Mouse (Mus musculus) thymus, postnatal 10 days (tissue): ENCODE measurements at regions not wholly inside any gene's neighbourhood (a gene's known extent, or its start where the extent isn't known, plus 50 kb on each side); places are given as distances from the start of the nearest gene placed in this dataset.
A peak's percentile ranks its signal among the peaks of the same experiment; 100 is the strongest.

ENCODE experiments used
- DNase-seq, 2 experiments: peaks; one replicate each; pipeline ENCODE4 v3.0.0; 2021; ENCODE audit warnings: low spot score in 2 of 2

DNA sequence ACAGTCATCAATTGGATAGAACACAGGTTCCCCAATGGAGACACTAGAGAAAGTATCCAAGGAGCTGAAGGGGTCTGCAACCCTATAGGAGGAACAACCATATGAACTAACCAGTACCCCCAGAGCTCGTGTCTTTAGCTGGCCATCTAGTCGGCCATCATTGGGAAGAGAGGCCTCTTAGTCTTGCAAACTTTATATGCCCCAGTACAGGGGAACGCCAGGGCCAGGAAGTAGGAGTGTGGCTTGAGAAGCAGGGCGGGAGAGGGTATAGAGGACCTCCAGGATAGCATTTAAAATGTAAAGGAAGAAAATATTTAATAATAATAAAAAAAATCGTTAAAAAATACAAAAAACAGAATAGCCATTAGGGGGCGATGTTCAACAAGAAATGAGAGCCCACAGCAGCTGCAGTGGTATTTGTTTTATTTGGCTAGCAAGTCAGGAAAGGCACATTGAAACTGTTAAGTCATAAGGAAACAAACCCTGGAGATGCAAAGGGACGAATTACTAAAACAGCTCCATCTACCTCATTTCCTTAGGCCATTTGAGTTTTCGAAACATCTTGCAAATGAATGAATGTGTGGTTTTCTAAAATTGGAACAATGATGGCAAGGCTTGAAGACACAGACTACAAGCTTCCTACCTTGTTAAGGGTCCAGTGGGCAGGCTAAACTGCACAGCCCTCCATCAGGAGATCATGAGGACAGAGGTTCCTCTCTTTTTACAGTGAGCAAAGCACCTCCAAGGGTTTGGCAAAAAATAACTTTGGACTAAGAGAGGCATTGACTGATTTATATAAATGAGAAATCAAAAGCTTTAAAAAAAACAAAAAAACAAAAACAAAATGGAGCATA lies 350.7 kb upstream of the Rasa1 start:
- DNase-seq = peak in 1 of 2 experiments; percentile 5

DNA sequence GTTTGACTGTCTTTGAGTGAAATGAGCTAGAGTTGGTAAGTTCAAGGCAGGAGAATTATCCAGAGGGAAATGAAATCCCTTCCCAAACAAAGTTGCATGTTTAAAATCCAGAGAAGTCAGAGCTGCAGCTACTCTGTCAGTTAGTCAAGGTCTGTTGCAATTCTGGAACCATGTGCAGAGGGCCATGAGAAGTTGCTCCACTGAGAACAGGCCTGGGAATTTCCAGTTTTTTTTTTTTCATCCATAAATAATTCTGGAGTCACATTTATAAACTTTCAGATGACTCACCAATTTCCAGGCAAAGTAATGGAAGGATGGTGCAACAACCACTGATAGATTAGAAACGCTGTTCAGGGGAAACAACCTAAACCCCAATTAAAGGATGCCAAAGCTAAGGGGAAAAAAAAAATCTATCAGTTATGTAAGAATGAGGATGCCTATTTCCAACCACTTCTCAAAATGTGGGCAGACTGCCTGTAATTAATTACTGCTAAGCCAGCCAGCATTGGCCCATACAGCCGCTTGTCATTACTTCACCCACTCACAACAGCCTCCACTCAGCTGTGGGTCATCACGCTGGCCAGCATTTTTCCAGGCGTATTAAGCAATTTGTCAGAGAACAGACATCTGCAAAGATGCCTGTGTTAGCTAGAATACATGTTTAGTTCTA lies 340.7 kb upstream of the Rasa1 start:
- no peak for DNase-seq
